Mouse (Mus musculus): ENCODE results near the gene Il16. TPM values are rescaled to one million over a fixed set of nuclear protein-coding genes. Genes with fewer than 3 reads are reported as not detected.

Gene Il16
- total and polyA plus RNA-seq, 2 experiments from 2014 or later: 0.85 to 0.99 TPM

GRCm38 (mm10) chr7:83682640-83683274, 62.8 kb downstream of the Il16 start:
- Histone ChIP-seq H3K4me3 (ENCODE audit: low read depth, low read length) (no peak overlapping the region), H3K9ac (replicated peaks; ENCODE audit: low read length, poor library complexity, severe bottlenecking) (no peak overlapping the region), H3K27me3 (ENCODE audit: insufficient read depth, low read length) (no peaks in the 10 kb centered on the region), H3K4me1 (ENCODE audit: insufficient read depth, low read length) (no peaks in the 10 kb centered on the region), H3K4me2 (ENCODE audit: low read depth, low read length, poor library complexity, severe bottlenecking) (no peak overlapping the region), H3K9me3 (ENCODE audit: low read length) (no peaks in the 10 kb centered on the region), H3K27ac (ENCODE audit: low read depth, low read length) (no peak overlapping the region), H3K36me3 (ENCODE audit: insufficient read depth, low read length) (no peaks in the 10 kb centered on the region)
- 54% methylated on average over 6 of the region's 6 CpGs for WGBS
- ATAC-seq (ENCODE audit: low FRiP score): no peak
- DNase-seq (ENCODE audit: low spot score): no peak
- TF ChIP-seq CTCF (IDR thresholded peaks at IDR 0.05): no peak

GRCm38 (mm10) chr7:83678506-83678905, 67.0 kb downstream of the Il16 start:
- Histone ChIP-seq H3K4me2 (ENCODE audit: low read depth, low read length, poor library complexity, severe bottlenecking) (no peak overlapping the region), H3K9me3 (ENCODE audit: low read length) (no peaks in the 10 kb centered on the region)

GRCm38 (mm10) chr7:83677296-83677695, 68.2 kb downstream of the Il16 start:
- H3K27me3 ChIP-seq (ENCODE audit: insufficient read depth, low read length): no peaks in the 10 kb centered on the region
- H3K9me3 ChIP-seq (ENCODE audit: low read length): no peaks in the 10 kb centered on the region
- WGBS: 89% methylated on average over 3 of the region's 3 CpGs
- no peak for TF ChIP-seq CTCF (IDR thresholded peaks at IDR 0.05)
- H3K27ac ChIP-seq (ENCODE audit: low read depth, low read length): no peak overlapping the region
- no peaks in the 10 kb centered on the region for H3K4me1 ChIP-seq (ENCODE audit: insufficient read depth, low read length)
- no peak for ATAC-seq (ENCODE audit: low FRiP score)
- H3K4me2 ChIP-seq (ENCODE audit: low read depth, low read length, poor library complexity, severe bottlenecking): no peak overlapping the region
- no peak overlapping the region for H3K4me3 ChIP-seq (ENCODE audit: low read depth, low read length)
- DNase-seq (ENCODE audit: low spot score): no peak
- no peaks in the 10 kb centered on the region for H3K36me3 ChIP-seq (ENCODE audit: insufficient read depth, low read length)
- no peak overlapping the region for H3K9ac ChIP-seq (replicated peaks; ENCODE audit: low read length, poor library complexity, severe bottlenecking)

More at GRCm38 (mm10) chr7:83678506-83678905, 67.0 kb downstream of the Il16 start:
- Histone ChIP-seq H3K9ac (replicated peaks; ENCODE audit: low read length, poor library complexity, severe bottlenecking) (no peak overlapping the region), H3K27me3 (ENCODE audit: insufficient read depth, low read length) (no peaks in the 10 kb centered on the region), H3K36me3 (ENCODE audit: insufficient read depth, low read length) (no peaks in the 10 kb centered on the region), H3K4me1 (ENCODE audit: insufficient read depth, low read length) (no peaks in the 10 kb centered on the region), H3K4me3 (ENCODE audit: low read depth, low read length) (no peak overlapping the region), H3K27ac (ENCODE audit: low read depth, low read length) (no peak overlapping the region)
- TF ChIP-seq CTCF (IDR thresholded peaks at IDR 0.05): no peak
- DNase-seq (ENCODE audit: low spot score) (no peak), ATAC-seq (ENCODE audit: low FRiP score) (no peak)
- WGBS: 88% methylated on average over 4 of the region's 4 CpGs

GRCm38 (mm10) chr7:83675545-83676254, 69.8 kb downstream of the Il16 start:
- ATAC-seq (ENCODE audit: low FRiP score) (no peak), DNase-seq (ENCODE audit: low spot score) (peak; percentile 60)
- TF ChIP-seq CTCF (IDR thresholded peaks at IDR 0.05): peak; percentile 81
- H3K9ac ChIP-seq (replicated peaks; ENCODE audit: low read length, poor library complexity, severe bottlenecking): no peak overlapping the region
- WGBS: 40% methylated on average over 5 of the region's 5 CpGs
- H3K4me1 ChIP-seq (ENCODE audit: insufficient read depth, low read length): no peaks in the 10 kb centered on the region
- H3K4me2 ChIP-seq (ENCODE audit: low read depth, low read length, poor library complexity, severe bottlenecking): no peak overlapping the region
- H3K4me3 ChIP-seq (ENCODE audit: low read depth, low read length): no peak overlapping the region
- no peak overlapping the region for H3K27ac ChIP-seq (ENCODE audit: low read depth, low read length)
- no peaks in the 10 kb centered on the region for H3K36me3 ChIP-seq (ENCODE audit: insufficient read depth, low read length)
- no peaks in the 10 kb centered on the region for H3K27me3 ChIP-seq (ENCODE audit: insufficient read depth, low read length)
- no peaks in the 10 kb centered on the region for H3K9me3 ChIP-seq (ENCODE audit: low read length)

GRCm38 (mm10) chr7:83671573-83671972, 74.0 kb downstream of the Il16 start:
- TF ChIP-seq CTCF (IDR thresholded peaks at IDR 0.05): no peak
- no peak overlapping the region for H3K9ac ChIP-seq (replicated peaks; ENCODE audit: low read length, poor library complexity, severe bottlenecking)
- H3K4me3 ChIP-seq (ENCODE audit: low read depth, low read length): no peak overlapping the region
- no peak overlapping the region for H3K4me2 ChIP-seq (ENCODE audit: low read depth, low read length, poor library complexity, severe bottlenecking)
- 91% methylated on average over 6 of the region's 6 CpGs for WGBS
- no peak overlapping the region for H3K27ac ChIP-seq (ENCODE audit: low read depth, low read length)
- no peaks in the 10 kb centered on the region for H3K36me3 ChIP-seq (ENCODE audit: insufficient read depth, low read length)
- H3K9me3 ChIP-seq (ENCODE audit: low read length): no peaks in the 10 kb centered on the region
- DNase-seq (ENCODE audit: low spot score) (no peak), ATAC-seq (ENCODE audit: low FRiP score) (no peak)
- H3K27me3 ChIP-seq (ENCODE audit: insufficient read depth, low read length): no peaks in the 10 kb centered on the region
- no peaks in the 10 kb centered on the region for H3K4me1 ChIP-seq (ENCODE audit: insufficient read depth, low read length)

GRCm38 (mm10) chr7:83668724-83669123, 76.8 kb downstream of the Il16 start:
- Histone ChIP-seq H3K4me1 (ENCODE audit: insufficient read depth, low read length) (no peaks in the 10 kb centered on the region), H3K9me3 (ENCODE audit: low read length) (no peaks in the 10 kb centered on the region), H3K4me3 (ENCODE audit: low read depth, low read length) (no peak overlapping the region), H3K9ac (replicated peaks; ENCODE audit: low read length, poor library complexity, severe bottlenecking) (no peak overlapping the region), H3K27ac (ENCODE audit: low read depth, low read length) (peak overlapping the region; percentile 47; the same call in 1 of the 2 replicates), H3K4me2 (ENCODE audit: low read depth, low read length, poor library complexity, severe bottlenecking) (no peak overlapping the region), H3K27me3 (ENCODE audit: insufficient read depth, low read length) (no peaks in the 10 kb centered on the region), H3K36me3 (ENCODE audit: insufficient read depth, low read length) (no peaks in the 10 kb centered on the region)
- WGBS: 5% methylated on average over 1 of the region's 1 CpGs
- TF ChIP-seq CTCF (IDR thresholded peaks at IDR 0.05): peak; percentile 94
- ATAC-seq (ENCODE audit: low FRiP score) (peak; percentile 83), DNase-seq (ENCODE audit: low spot score) (peak; percentile 79)

Measured in midbrain, postnatal 0 days (tissue).